Mouse (Mus musculus): ENCODE data around the gene Mast4.

DNA sequence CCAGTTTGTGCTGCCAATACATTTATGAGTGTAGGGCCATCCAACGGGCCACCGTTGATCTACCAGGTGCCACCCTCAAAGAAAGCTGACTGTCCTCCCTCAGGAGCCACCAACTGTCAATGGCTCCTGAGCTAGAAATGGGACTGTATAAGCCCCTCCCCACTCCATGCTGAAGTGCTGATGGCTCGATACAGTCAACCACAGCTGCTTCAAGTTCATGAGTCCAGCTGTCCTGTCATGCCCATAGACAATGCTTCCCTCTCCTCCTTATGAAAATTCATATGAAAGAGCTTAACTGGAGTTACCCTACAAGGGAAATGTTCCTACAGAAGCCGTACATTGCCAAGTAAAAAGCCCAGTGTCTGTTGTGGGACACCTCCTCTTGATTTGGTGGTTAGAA, 93.2 kb downstream of the Mast4 start:
- TF ChIP-seq CTCF (IDR thresholded peaks at IDR 0.05; ENCODE audit: low read depth) (no peak), EP300 (IDR thresholded peaks at IDR 0.05; ENCODE audit: low read depth) (no peak)

Measured in liver, embryonic 14.5 days (tissue).